Mouse (Mus musculus): ENCODE data around the gene Hyal3.

Gene Hyal3

GRCm38 (mm10) chr9:107633091-107633660 lies 52.6 kb downstream of the Hyal3 start:
- DNase-seq (ENCODE audit: extremely low read depth, low read depth, low spot score): no peak

GRCm38 (mm10) chr9:107633661-107634405 lies 53.2 kb downstream of the Hyal3 start:
- no peak for DNase-seq (ENCODE audit: extremely low read depth, low read depth, low spot score)

GRCm38 (mm10) chr9:107634406-107635278 lies 54.0 kb downstream of the Hyal3 start:
- no peak for DNase-seq (ENCODE audit: extremely low read depth, low read depth, low spot score)

GRCm38 (mm10) chr9:107635279-107636028 lies 54.8 kb downstream of the Hyal3 start, which contains the start of gene Gnai2:
Gnai2 (minus strand) TSS chr9:107635367.
- peak; percentile 47 for DNase-seq (ENCODE audit: extremely low read depth, low read depth, low spot score)

Data from fat pad, adult 2 months (tissue).